Mouse (Mus musculus) embryonic fibroblast, embryonic 13.5 days (primary cell): ENCODE measurements around the gene Rpusd2.

Experiments used
- CTCF ChIP-seq: IDR thresholded peaks from 2 replicates; pipeline ENCODE4 v1.5.1; 2011; ENCODE audit warnings: mild to moderate bottlenecking, control low read depth, low read length, moderate library complexity, borderline replicate concordance; ENCODE audit not compliant: insufficient read depth
- POLR2A ChIP-seq: IDR thresholded peaks from 2 replicates; pipeline ENCODE4 v1.6.1; 2011; ENCODE audit warnings: low read depth, mild to moderate bottlenecking, control low read depth, low read length, moderate library complexity

GRCm38 (mm10) chr2:119019131-119019530, 15.5 kb upstream of the Rpusd2 start:
- TF ChIP-seq CTCF (0 out of 2 replicates have a peak, but pooled peaks have one; percentile 9), POLR2A (no peak)
